Mouse (Mus musculus) adrenal gland, postnatal 36 days (tissue): ENCODE data around the gene Elovl6. TPM values are rescaled to one million over a fixed set of nuclear protein-coding genes. Genes with fewer than 3 reads are reported as not detected.

ENCODE experiments used
- DNase-seq, 2 experiments: peaks; one replicate each; pipeline ENCODE4 v3.0.0; 2021; ENCODE audit warnings: mixed read lengths in 1 of 2
- total RNA-seq, 2 experiments: library from RNA; stranded (reverse); gene quantifications; 2 replicates each; pipeline ENCODE4 v1.2.3; 2021

Gene Elovl6
- total RNA-seq, 2 experiments from 2014 or later, result 90.1 to 91.1 TPM

GRCm38 (mm10) chr3:129605934-129606333, 73.8 kb downstream of the Elovl6 start:
- no peak for DNase-seq

- DNase-seq, result no peak
Observed at GRCm38 (mm10) chr3:129611626-129612025, 79.5 kb downstream of the Elovl6 start.

GRCm38 (mm10) chr3:129612311-129613097, 80.3 kb downstream of the Elovl6 start:
- DNase-seq, result peak in 1 of 2 experiments; percentile 27

GRCm38 (mm10) chr3:129613756-129614155, 81.6 kb downstream of the Elovl6 start:
- DNase-seq, result no peak

GRCm38 (mm10) chr3:129614216-129614615, 82.1 kb downstream of the Elovl6 start:
- no peak for DNase-seq

DNA sequence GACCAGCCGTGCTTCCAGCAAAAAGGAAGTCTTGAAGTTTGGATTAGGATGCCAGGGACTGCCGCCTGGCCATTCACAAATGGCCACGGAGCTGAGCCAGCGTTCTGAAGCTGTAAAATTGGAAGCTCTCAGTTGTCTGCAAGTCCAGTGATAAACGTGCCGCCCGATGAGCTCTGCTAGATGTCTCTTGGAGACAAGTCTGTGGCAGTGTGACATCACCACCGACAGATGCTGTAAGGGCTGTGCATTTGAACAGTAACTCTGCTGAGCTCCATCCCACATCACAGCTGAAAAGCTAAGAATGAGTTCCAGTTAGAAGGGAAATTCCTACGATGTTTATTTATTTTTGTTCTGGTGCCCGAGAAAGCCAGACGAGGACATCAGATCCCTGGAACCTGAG, 85.3 kb downstream of the Elovl6 start:
- DNase-seq, result no peak

DNA sequence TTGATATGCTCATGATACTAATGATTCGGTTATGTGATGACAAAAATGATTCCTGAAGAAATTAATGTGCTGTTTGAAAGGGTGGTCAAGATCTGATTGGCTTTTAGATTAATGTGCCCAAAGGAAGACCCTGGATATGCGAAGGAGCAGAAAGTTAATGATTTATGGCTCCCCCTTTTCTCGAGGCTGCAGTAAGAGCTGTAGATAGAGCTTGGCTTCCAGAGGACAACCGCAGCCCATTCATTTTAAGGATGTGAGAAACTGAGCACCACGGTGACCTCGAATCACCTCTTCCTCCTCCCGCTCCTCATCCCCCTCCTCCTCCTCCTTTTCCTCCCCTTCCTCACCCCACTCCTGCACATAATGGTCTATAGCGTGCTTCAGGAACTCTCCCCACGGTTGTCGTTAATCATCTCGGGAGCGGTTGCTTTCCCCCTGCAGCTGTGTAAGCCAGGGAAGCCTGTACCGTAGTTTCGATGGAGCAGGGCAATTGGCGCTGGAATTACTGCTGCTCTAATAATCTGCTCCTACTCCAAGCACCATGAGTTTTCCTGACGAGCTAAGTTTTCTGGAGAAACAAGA, 87.1 kb downstream of the Elovl6 start:
- DNase-seq, result no peak

- DNase-seq, result peak in 1 of 2 experiments; percentile 8
Observed at GRCm38 (mm10) chr3:129620802-129621201, 88.6 kb downstream of the Elovl6 start.

DNA sequence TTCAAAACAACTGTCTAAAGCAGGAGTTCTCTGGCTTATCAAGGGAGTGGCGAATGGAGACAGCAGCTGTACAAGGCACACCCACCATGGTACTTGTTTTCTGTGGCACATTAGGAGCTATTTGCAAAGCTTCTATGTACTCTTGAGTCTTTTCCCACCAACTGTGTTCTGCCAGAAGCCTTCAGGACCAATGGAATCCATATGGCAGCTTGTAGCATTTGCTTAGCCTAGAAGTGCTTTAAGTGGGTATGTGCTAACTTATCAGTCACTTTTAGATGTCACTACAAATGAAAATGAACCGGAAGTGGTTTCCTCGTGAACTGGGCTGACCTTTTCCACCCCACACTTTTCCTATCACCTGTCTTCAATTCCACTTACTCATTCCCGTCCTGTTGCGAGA, 89.1 kb downstream of the Elovl6 start:
- no peak for DNase-seq

GRCm38 (mm10) chr3:129622120-129622519, 90.0 kb downstream of the Elovl6 start:
- peak; percentile 54 to 57 for DNase-seq

DNA sequence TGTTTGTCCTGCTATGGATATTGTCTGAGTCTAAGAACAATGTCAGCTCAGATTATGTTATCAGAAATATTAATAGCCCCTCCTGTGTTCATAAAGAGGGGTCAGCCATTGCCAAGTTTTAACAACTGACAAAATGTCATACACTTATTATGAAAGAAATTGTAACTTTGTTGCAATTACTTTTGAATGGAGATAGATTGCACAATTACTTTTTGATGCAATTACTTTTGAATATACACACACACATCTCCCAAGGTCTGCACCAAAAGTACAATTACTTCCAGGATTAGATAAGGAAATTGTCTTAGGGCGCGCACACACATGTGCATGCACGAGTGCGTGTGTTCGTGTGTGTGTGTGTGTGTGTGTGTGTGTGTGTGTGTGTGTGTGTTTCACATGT, 90.5 kb downstream of the Elovl6 start:
- no peak for DNase-seq

DNA sequence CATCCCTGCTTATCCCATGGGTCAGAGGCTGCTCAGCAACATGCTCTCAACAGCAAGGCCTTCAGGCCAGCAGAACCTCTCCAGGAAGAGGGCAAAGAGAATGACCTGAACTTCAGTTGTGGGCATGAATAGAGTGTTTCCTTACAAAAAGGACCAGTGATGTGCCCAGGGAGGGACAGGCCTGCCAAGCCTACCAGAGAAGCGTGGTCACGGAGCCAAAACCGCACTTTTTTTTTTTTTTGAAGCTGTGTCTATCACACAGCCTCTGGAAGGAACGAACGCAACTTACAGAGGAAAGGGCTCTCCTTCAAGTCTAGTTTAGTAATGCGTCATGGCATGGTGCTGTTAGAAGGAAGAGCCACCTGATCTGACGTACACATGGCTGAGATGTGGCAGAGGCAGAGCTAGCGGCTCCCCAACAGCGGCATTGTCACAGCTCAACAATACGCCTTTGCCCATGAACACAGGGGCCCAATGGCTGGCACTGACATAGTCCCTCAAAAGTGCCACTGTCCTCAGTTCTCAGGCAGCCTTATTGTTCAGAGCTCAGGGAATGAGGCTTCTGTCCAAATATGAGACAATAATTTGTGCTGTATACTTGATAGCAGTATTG, 92.1 kb downstream of the Elovl6 start:
- DNase-seq, result peak in 1 of 2 experiments; percentile 10

DNA sequence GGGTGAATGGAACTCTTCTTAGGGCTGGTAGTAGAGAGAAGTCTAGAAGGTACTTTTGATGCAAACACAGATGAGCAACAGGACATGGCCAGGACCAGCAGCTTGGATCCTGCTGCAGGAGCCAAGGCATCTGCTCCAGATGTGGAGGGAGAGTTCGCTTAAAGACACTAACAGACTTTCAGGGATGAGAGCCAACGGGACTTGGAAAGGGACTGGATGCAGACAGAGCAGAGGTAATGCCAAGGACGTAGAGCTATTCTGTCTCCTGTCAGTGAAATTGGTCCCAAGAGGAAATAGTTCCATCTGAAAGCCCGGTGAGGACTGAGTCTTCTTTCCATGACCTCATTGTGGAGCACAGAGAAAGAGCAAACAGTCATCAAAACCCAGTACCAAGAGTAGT, 95.1 kb downstream of the Elovl6 start:
- peak; percentile 17 to 26 for DNase-seq

DNA sequence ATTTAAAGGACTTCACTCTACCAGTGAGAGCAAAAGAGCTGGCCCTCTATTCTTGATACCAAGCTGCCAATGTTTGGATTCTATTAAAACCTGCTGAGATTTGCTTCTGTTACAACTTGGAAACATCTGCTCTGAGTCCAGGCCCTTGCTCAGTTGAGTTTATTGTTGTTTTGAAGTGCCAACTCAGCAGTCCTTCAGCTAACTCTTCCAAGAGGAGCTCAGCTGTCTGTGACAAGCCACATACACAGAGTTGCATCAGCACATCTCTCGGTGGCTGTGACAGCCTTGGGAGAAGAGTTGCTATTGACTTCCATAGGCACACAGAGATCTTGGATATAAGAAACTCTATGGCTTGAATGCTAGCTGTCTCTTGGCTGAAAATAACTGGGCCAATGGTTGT, 98.9 kb downstream of the Elovl6 start:
- DNase-seq, result no peak

DNA sequence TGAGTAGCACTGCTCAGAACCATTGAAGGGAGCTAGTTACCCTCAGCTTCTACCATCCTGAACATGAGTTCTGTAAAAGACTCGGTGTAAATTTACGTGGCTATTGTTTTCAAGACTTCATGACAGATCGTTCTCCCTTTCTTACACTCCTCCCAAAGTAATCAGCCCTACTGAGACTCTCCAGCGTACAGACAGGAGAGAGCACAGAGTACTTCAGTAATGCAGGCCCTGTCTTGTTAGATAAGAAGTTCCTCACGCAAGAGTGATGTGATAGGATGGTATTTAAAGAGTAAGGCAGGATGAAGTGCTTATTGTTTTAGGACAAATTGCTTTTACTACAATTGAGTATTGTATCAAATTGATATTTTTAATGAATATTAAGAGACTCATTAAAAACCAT, 99.7 kb downstream of the Elovl6 start:
- DNase-seq, result no peak

- no peak for DNase-seq
Observed at GRCm38 (mm10) chr3:129633518-129633917, 101.4 kb downstream of the Elovl6 start.

DNA sequence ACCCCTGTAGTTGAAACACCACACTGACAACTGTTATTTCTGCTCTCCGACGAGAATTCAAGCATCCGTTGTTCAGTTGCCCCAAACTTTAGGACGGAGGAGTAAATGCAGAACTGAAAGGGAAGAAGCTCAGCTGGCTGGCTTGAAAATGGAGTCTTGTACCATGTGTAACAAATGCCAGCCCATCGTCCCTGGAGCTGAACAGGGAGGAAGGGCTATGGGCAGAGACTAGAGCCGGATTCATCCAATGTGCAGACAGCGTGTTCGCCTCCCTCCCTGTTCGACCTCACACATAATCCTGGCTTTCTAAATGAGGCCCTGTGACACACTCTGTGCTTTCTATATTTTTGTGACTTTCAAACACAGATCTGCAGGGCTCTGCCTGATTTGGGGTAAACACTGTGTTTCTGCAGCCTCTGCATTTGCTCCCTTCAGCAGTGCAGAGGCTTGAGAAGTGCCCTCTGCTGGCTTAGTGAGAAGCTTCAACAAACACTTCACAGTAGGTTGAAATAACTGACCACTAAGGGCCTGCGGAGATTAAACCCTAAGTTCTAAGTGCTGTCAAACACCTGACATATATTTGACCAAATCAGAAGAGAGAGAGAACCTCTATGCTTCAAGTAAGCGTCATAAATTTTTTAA, 102.2 kb downstream of the Elovl6 start:
- DNase-seq, result peak in 1 of 2 experiments; percentile 47

DNA sequence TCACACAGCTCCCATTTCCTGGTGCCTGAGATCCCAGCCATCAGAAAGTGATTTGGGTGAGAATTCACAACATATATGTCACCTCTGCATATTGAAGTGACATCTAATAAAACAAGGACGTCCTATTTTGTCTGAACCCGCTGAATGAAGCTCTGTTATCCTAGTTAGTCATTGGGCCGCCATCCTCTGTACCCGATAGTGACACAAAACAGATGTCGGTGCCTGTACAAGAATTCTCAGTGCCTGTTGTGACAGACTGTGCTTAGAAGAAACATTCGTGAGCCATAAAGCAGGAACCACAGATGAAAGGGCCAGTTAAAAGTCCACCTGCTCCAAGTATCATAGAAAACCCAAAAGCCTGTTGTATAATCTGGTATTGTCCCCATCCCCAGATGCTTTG, 105.3 kb downstream of the Elovl6 start:
- DNase-seq, result no peak

GRCm38 (mm10) chr3:129639701-129640100, 107.5 kb downstream of the Elovl6 start:
- DNase-seq, result no peak

DNA sequence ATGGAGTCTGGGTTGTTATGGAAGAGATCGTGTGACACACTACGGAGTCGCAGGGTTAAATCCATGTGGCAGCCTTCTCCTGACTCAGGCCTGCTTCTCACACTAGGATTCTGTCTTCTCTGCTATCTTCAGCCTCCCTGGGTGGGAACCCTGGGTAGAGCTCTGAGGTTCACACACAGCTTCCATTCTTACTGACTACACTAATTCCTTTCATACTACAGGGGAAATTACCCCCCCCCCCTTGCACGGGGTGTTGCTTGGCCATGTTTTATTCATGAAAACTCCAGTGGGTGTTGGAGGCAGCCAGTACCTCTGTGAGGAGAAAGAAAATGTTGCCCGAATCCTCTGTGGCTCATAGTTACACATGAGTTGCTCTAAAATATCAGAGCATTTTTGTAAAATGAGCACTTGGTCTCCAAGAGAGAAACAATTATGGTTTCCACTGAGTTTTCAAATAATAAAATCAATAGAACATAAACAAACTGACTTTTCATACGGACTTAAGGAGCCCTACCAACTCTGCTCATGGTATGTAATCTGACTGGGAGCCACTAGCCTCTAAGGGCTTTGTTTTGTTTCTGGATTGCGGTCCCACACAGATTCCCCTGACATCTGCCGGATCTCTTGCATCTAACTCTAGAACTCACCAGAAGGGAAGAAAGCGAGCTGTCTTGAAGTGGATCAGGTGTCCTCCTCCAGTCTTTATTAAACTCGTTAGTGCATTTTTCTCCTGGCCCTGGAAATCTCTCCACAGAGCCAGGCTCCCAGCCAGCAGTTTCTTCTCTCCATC, 108.3 kb downstream of the Elovl6 start:
- DNase-seq, result no peak

DNA sequence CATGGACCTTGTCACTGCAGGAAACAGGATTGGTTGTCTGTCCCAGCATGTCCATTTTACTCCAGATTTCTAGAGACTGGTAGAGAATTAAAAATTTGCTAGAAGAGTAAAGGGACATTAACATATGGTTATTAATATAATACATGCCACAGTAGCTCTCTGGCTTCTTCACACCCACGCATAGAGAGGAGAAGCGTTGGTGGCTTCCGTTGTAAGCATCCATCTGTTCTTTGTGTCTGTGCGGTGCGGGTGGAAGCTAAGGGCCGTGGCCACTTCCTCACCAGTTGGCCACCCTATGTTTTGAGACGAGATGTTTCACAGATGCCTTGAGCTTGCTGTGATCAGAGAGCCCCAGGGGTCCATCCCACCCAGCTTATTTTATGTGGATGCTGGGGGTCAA, 109.5 kb downstream of the Elovl6 start:
- no peak for DNase-seq

GRCm38 (mm10) chr3:129645409-129645808, 113.3 kb downstream of the Elovl6 start:
- DNase-seq, result no peak
